Mouse (Mus musculus): ENCODE measurements around the gene Pla1a.
A peak's percentile ranks its signal among the peaks of the same experiment; 100 is the strongest.

The Pla1a gene

DNA sequence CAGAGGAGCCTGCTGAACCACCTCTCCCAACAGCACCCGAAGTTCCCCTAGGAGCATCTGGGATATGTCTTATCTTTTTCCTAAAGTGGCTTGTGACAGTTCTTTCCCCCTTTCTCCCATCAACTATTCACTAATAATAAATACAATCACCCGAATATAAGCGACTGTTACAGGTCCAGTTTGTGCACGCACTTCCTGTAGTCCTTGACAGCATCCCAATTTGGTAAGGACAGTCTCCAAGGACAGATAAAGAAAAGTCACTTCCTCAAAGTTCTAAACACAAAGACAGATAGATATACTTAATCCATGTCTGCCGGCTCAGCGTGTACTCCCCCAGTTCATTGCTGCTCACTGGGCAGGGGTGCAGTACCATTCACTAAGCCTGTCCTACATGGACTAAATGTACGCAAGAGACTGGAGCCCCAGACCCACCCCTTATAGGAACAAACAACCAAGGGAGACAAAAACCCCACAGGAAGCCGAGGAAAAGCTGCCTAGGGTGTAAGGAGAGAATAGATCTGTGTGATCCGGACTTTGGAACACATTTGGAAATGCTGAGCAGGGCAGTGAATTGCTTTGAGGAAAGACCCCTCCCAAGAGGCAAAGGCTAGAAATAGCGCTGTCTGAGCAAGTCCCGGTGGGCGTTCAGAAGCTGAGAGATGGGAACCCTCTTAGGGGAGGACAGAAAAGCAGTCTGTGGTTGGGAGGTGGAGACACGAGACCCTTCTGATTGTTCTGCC is 1.3 kb downstream of the Pla1a start:
- peak; percentile 15 for DNase-seq

DNA sequence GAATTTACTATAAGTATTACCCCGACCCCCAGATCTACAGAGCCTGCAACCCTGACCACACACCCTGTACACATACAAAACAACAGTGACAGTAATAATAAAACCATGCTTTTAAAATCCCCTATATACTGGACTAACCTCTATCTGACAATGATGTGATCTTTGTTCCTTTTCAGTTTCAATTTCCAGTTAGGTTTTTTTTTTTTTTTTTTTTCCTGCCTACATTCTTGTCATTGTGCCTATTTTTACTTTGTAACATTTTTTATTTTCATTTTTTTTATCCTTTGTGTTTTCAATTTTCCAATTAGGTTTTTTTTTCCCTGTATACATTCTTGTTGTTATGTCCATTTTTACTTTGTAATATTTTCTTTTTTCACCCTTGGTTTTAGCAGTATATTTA is 7.1 kb downstream of the Pla1a start:
- DNase-seq = no peak

- no peak for DNase-seq
Measured at GRCm38 (mm10) chr16:38425374-38425773, 7.6 kb downstream of the Pla1a start.

GRCm38 (mm10) chr16:38414953-38415352 is 18.0 kb downstream of the Pla1a start:
- no peak for DNase-seq

DNA sequence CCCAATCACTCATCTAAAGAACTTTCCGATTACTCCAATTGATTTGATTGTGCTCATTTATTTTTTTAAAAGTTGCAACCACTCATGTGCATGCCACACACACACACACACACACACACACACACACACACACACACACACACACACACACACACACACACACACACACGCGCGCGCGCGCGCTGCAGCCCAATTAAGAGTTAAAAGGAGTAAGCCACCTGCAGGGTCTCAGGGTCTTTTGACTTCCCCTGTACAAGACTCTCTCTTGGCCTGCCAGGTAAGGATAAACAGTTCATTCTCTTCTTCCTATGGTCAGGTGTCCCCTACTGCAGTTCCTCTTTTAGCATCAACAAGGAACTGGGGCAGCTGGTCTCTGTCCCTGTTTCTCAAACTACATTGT is 24.5 kb downstream of the Pla1a start:
- no peak for DNase-seq

GRCm38 (mm10) chr16:38407584-38407983 is 25.4 kb downstream of the Pla1a start:
- no peak for DNase-seq

- no peak for DNase-seq
Measured at GRCm38 (mm10) chr16:38406708-38407107, 26.2 kb downstream of the Pla1a start.

GRCm38 (mm10) chr16:38406293-38406692 is 26.7 kb downstream of the Pla1a start:
- DNase-seq = no peak

DNA sequence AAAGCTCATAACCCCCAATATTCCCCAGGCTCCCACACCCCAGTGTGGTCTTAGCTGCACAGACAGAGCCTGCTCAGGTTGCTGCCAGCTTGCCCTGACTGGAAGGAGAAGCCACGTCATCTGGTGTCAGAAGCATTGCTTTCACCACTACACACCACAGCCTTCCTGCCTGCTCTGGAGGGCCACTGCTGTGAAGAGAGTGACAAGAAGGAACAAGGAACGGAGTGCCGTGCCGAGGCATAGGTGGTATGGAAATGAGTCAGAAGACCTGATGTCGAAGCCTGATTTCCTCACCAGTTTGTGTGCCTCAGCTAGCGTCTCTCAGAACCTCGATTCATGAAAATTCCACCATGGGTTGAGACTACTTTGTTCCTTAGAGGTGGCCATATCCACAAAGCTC is 29.3 kb downstream of the Pla1a start:
- DNase-seq = peak; percentile 19

DNA sequence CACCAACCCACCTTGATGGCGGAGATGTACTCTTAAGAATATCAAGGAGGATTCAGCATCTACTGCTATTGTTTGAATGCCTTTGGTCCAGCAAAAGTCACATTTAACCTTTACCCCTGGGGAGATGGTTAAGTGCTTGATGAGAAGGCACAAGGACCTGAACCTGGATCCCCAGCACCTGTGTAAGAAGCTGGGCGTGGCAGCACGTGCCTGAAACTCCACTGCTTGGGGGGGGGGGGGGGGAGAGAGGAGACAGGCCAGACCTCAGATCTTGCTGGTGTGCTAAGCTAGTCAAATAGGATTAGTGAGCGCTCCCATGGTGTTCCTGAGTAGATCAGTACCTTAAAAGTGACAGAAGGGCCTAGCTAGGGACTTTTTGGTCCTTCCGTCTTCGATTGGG is 31.5 kb downstream of the Pla1a start:
- no peak for DNase-seq

GRCm38 (mm10) chr16:38400311-38400960 is 32.5 kb downstream of the Pla1a start:
- no peak for DNase-seq

GRCm38 (mm10) chr16:38399531-38400231 is 33.3 kb downstream of the Pla1a start:
- peak; percentile 73 for DNase-seq

- DNase-seq = peak; percentile 16
Measured at GRCm38 (mm10) chr16:38399076-38399475, 33.9 kb downstream of the Pla1a start.

DNA sequence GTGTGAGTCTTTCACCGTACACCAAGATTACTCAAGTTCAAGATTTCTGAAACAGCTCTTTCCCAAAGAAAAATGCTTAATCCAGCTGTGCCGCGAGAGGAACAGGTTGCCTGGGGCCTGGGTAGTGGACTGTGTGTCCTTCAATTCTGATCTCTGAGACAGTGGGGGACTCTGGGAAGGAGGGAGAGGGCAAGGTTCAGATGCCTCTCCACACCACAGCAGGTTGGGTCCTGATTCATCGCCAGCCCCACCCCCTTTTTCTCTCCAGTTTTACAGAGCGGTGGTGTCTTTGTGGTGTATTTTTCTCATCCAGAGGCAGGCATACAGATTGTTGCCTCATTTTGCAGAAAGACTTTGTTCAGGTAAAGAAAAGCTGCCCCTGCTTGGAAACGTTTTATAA is 34.7 kb downstream of the Pla1a start:
- DNase-seq = no peak

GRCm38 (mm10) chr16:38396155-38396554 is 36.8 kb downstream of the Pla1a start:
- DNase-seq = peak; percentile 77

GRCm38 (mm10) chr16:38395060-38395730 is 37.8 kb downstream of the Pla1a start:
- no peak for DNase-seq

- peak; percentile 53 for DNase-seq
Measured at GRCm38 (mm10) chr16:38394191-38394618, 38.7 kb downstream of the Pla1a start.

DNA sequence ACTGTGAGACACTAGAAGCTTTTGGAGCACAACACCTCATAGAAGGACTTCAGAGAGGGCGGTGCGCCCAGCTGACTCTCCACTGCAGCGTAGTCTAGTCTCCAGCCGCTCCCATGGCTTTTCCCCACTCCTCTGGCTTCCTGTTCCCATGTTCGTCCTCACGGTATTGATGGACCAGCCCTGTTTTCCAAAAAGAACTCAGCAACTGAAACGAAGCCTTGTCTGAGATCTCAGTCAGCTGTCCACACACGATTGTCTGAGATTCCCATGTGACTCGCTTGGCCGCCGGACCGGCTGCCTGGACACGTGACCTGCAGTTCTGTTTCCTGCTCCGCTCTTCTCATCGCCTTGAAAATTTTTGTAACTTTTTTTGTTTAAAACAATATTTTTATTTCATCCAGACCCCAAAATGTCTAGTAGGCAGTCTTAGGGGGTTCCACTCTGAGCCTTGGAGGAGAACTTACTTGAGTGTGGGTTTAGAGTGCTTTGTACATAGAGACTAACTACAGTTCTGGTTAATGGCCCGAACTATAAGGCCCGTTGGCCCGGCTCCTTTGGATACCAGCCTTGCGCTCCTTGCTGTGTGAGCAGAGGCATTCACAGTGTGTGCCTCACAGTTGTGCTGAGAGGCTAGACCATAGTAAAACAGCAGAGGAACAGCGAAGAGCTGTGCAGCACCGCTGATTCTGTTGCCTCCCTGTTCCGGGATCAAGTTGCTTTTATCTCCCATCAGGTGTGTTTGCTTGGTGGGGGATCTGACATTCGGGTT is 40.6 kb downstream of the Pla1a start:
- peak; percentile 55 for DNase-seq

- DNase-seq = no peak
Measured at GRCm38 (mm10) chr16:38390322-38390721, 42.6 kb downstream of the Pla1a start.

DNA sequence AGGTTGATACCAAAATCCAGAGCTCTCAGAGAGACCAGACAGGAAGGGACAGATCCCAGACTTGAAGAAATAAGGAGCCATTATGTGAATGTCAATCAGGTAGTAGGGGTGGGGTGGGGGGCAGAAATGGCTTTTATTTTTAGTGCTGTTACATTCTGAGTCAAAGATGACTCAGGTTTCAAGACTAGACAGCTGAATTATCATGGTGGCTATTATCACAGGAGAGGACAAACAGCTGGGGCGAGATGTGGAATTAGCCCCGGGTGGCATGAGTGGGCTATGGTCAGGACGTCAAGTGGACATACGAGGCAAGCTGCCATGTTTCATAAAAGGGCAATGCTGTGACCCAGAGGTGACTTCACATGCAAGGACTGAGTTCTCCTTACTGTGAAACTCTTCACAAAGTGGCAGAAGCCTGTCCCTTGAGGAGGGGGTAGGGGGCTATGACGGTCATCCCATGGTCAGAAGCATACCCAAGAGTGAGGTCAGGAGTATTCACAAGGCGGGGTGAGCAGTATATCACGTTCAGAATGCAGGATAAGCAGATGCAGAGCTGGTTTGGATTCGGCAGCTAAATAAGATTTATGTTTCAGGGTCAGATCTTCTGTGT is 43.6 kb downstream of the Pla1a start:
- DNase-seq = no peak

- DNase-seq = no peak
Measured at GRCm38 (mm10) chr16:38388757-38389156, 44.2 kb downstream of the Pla1a start.

DNA sequence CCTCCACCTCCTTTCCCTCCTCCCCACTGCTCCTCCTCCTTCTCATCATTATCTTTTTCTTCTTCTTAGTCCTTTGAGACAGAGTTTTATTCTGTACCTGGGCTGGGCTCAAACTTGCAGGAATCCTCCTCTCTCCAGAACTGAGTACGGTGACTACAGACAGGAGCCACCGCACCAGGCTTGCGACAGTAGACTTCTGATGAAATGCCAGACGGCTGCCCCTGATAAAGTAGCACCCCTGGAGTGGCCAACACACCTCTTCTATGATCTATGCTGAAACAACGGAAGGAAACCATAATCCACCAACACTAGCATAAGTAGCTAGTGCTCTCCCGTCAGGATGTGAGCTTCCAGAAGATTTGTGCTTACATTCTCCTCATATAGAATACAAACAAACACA is 45.6 kb downstream of the Pla1a start:
- no peak for DNase-seq
